Mouse (Mus musculus) lung, postnatal 14 days (tissue): Measurements from ENCODE around the gene Fbxo4.

Experiments
- DNase-seq: peaks from one replicate; pipeline ENCODE4 v3.0.0; 2021

Gene Fbxo4

GRCm38 (mm10) chr15:3973300-3973699 is 6.1 kb downstream of the Fbxo4 start:
- DNase-seq, result no peak

GRCm38 (mm10) chr15:3970193-3970592 is 9.2 kb downstream of the Fbxo4 start:
- DNase-seq, result no peak

- no peak for DNase-seq
These were observed 9.6 kb downstream of the Fbxo4 start for GRCm38 (mm10) chr15:3969743-3970142.

GRCm38 (mm10) chr15:3962251-3962650 is 17.1 kb downstream of the Fbxo4 start:
- no peak for DNase-seq

GRCm38 (mm10) chr15:3960094-3960493 is 19.3 kb downstream of the Fbxo4 start:
- DNase-seq, result no peak

- peak; percentile 70 for DNase-seq
These were observed 21.4 kb downstream of the Fbxo4 start for GRCm38 (mm10) chr15:3957982-3958381.

GRCm38 (mm10) chr15:3954971-3955370 is 24.4 kb downstream of the Fbxo4 start:
- DNase-seq, result no peak

- DNase-seq, result no peak
These were observed 41.2 kb downstream of the Fbxo4 start for GRCm38 (mm10) chr15:3938132-3938531.

- no peak for DNase-seq
These were observed 43.3 kb downstream of the Fbxo4 start for GRCm38 (mm10) chr15:3936056-3936455.

GRCm38 (mm10) chr15:3933466-3933865 is 45.9 kb downstream of the Fbxo4 start:
- no peak for DNase-seq

GRCm38 (mm10) chr15:3931931-3932330 is 47.4 kb downstream of the Fbxo4 start:
- DNase-seq, result no peak
